Mouse (Mus musculus) E14TG2a.4 (cell line): ENCODE data around the gene Nrxn1.

Experiments
- CTCF ChIP-seq: conservative IDR thresholded peaks from 2 replicates; pipeline ENCODE4 v1.5.1; 2014; ENCODE audit warnings: low read length
- NANOG ChIP-seq: IDR thresholded peaks from 2 replicates; pipeline ENCODE4 v1.6.1; 2014; ENCODE audit warnings: borderline replicate concordance, low read length, mixed read lengths

GRCm38 (mm10) chr17:90797659-90798288 lies 295.1 kb downstream of the Nrxn1 start:
- TF ChIP-seq CTCF (no peak), NANOG (no peak)
